12 mouse cellular contexts compared by ENCODE assay signal in genomic region chr3:81995371-81995770, GRCm38 (mm10). TPM values are rescaled to one million over a fixed set of nuclear protein-coding genes. Genes with fewer than 3 reads are reported as not detected.
"Had no signal": no experiment of that assay in that cellular context is flagged by ENCODE, and none has a peak within 500 bp of the region (broad histone marks: within the 10 kb centered on the region; RNA-seq: fewer than 3 reads in every experiment).

No protein-coding gene starts in this region.

- H3K4me3 ChIP-seq: midbrain, embryonic 10.5 days; midbrain, embryonic 12.5 days; midbrain, embryonic 15.5 days; neural tube, embryonic 12.5 days had no signal

- DNase-seq: right cerebral cortex, postnatal 14 days; thymus, adult 18-20 months; thymus, postnatal 36 days had no signal

- H3K36me3 ChIP-seq: midbrain, embryonic 10.5 days; midbrain, embryonic 12.5 days; midbrain, embryonic 15.5 days; neural tube, embryonic 12.5 days had no signal

- H3K27ac ChIP-seq: midbrain, embryonic 10.5 days; midbrain, embryonic 12.5 days; midbrain, embryonic 15.5 days; neural tube, embryonic 12.5 days had no signal

- H3K9ac ChIP-seq: lung, embryonic 14.5 days; midbrain, embryonic 12.5 days; midbrain, embryonic 15.5 days; neural tube, embryonic 12.5 days had no signal

- H3K27me3 ChIP-seq: midbrain, embryonic 12.5 days; midbrain, embryonic 15.5 days; neural tube, embryonic 12.5 days had no signal

- H3K9me3 ChIP-seq: midbrain, embryonic 10.5 days; midbrain, embryonic 12.5 days; midbrain, embryonic 15.5 days; neural tube, embryonic 12.5 days had no signal

- H3K4me2 ChIP-seq: lung, embryonic 14.5 days; midbrain, embryonic 12.5 days; midbrain, embryonic 15.5 days; neural tube, embryonic 12.5 days had no signal

- H3K4me1 ChIP-seq: midbrain, embryonic 12.5 days; midbrain, embryonic 15.5 days; neural tube, embryonic 12.5 days had no signal

RNA-seq across cellular contexts. Expression of gene Asic5, which starts 13.3 kb away (rescaled TPM):
- polyA plus RNA-seq: lung, embryonic 14.5 days; lung, embryonic 16.5 days; midbrain, embryonic 10.5 days; midbrain, embryonic 12.5 days; midbrain, embryonic 15.5 days; neural tube, embryonic 12.5 days; neural tube, embryonic 14.5 days; spleen, adult 2 months; stomach, embryonic 14.5 days had no signal

RNA-seq across cellular contexts. Expression of gene Tdo2, which starts 19.4 kb away (rescaled TPM):
- polyA plus RNA-seq: midbrain, embryonic 10.5 days; midbrain, embryonic 12.5 days; midbrain, embryonic 15.5 days; spleen, adult 2 months had no signal
